Mouse (Mus musculus) liver, postnatal 0 days (tissue): Measurements from ENCODE around the gene Ankrd52.

Experiments
- CTCF ChIP-seq: sonication (generic); IDR thresholded peaks from 2 replicates; pipeline ENCODE4 v1.5.1; 2016; ENCODE audit warnings: antibody characterized with exemption, low read depth
- EP300 ChIP-seq: IDR thresholded peaks from 2 replicates; pipeline ENCODE4 v1.6.1; 2016; ENCODE audit warnings: antibody characterized with exemption, low read depth, mild to moderate bottlenecking

DNA sequence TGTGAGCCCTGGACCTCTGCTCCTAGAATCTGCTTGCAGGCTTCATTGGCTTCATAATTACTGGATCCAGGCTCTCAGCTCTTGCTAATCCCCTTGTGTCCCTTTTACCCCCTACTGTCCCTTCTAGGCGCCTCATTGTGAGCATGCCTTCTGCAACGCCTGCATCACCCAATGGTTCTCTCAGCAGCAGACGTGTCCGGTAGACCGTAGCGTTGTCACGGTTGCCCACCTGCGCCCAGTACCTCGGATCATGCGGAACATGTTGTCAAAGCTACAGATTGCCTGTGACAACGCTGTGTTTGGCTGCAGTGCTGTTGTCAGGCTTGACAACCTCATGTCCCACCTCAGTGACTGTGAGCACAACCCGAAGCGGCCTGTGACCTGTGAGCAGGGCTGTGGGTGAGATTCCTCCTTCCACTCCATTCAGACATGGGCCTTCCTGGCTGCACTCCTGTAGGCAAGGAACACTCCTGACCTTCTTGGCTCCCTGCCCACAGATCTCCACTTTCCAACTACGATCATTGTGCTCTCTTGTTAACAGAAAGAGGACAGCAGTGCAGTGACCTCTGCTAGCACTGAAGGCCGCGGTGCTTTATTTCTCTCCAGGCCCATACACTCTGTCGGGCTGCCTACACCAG is 58.4 kb downstream of the Ankrd52 start:
- TF ChIP-seq EP300 (no peak), CTCF (no peak)
